Mouse (Mus musculus): ENCODE data around the gene Gm5150. TPM values are rescaled to one million over a fixed set of nuclear protein-coding genes. Genes with fewer than 3 reads are reported as not detected.
"Not testable (repeated sequence)": the region's sequence is repeated elsewhere in the genome, so short reads cannot be mapped to it uniquely, and the experiment has no call there.

The Gm5150 gene
- polyA plus RNA-seq, 1 experiment from 2014 or later, result not detected

DNA sequence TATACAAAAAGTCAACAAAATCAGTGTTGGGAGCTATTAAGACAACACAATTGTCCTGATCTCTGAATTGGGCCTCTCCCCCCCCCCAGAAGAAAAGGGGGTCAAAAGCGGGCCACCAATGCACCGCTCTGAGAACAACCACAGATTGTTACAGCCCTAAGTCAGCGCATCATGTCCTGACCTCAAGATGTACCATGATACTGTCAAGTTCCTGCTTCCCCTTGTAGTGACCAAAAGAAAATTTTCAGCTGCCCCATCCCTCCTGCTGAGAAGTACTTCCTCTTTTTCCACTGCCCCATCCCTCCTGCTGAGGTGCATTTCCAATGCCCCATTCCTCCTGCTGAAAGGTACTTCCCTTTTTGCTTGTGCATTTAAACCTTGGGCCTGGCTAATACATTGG, 6.8 kb downstream of the Gm5150 start:
- not testable (repeated sequence) for H3K27ac ChIP-seq (ENCODE audit: low read depth, low read length); H3K4me1 ChIP-seq (ENCODE audit: control insufficient read depth, insufficient read depth, low read length); H3K4me3 ChIP-seq (ENCODE audit: low read depth, low read length); H3K27me3 ChIP-seq (ENCODE audit: control insufficient read depth, insufficient read depth, low read length); H3K9ac ChIP-seq (replicated peaks; ENCODE audit: low read depth, low read length); H3K36me3 ChIP-seq (ENCODE audit: control insufficient read depth, insufficient read depth, low read length); ATAC-seq (ENCODE audit: low read depth); H3K4me2 ChIP-seq (ENCODE audit: low read depth, low read length); H3K9me3 ChIP-seq (ENCODE audit: control insufficient read depth, low read length)
- WGBS, result 100% methylated on average over 3 of the region's 3 CpGs

- H3K4me1 ChIP-seq (ENCODE audit: control insufficient read depth, insufficient read depth, low read length), result no peaks in the 10 kb centered on the region
- H3K9ac ChIP-seq (replicated peaks; ENCODE audit: low read depth, low read length), result no peak overlapping the region
- H3K36me3 ChIP-seq (ENCODE audit: control insufficient read depth, insufficient read depth, low read length), result no peaks in the 10 kb centered on the region
- ATAC-seq (ENCODE audit: low read depth), result no peak
- H3K4me3 ChIP-seq (ENCODE audit: low read depth, low read length), result no peak overlapping the region
- H3K27ac ChIP-seq (ENCODE audit: low read depth, low read length), result no peak overlapping the region
- 72% methylated on average over 3 of the region's 3 CpGs for WGBS
- H3K9me3 ChIP-seq (ENCODE audit: control insufficient read depth, low read length), result no peaks in the 10 kb centered on the region
- no peaks in the 10 kb centered on the region for H3K27me3 ChIP-seq (ENCODE audit: control insufficient read depth, insufficient read depth, low read length)
- H3K4me2 ChIP-seq (ENCODE audit: low read depth, low read length), result no peak overlapping the region
Measured at GRCm38 (mm10) chr3:15982216-15982615, 24.0 kb downstream of the Gm5150 start.

DNA sequence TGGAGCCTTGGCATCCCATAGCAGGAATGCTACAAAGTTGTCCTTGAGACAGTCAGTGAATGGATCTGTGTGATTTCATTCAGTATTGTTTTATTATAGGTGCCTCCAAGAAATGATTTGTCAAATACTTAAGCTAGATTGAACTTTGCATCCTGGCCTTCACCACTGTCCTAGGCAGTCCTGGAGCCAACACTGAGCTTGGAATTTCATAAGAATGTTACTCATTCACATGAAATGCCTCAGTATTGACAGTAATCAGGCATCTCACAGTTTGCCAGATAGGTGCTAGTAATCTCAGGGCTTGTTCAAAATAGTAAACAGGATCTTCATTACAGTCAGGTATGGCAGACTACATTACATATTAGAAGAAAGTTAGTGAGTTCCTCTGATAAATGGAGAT, 49.3 kb downstream of the Gm5150 start:
- Histone ChIP-seq H3K36me3 (ENCODE audit: control insufficient read depth, insufficient read depth, low read length) (no peaks in the 10 kb centered on the region), H3K27me3 (ENCODE audit: control insufficient read depth, insufficient read depth, low read length) (no peaks in the 10 kb centered on the region), H3K4me2 (ENCODE audit: low read depth, low read length) (no peak overlapping the region)

More for the DNA sequence above, 49.3 kb downstream of the Gm5150 start:
- H3K9me3 ChIP-seq (ENCODE audit: control insufficient read depth, low read length), result no peaks in the 10 kb centered on the region
- H3K4me1 ChIP-seq (ENCODE audit: control insufficient read depth, insufficient read depth, low read length), result no peaks in the 10 kb centered on the region
- ATAC-seq (ENCODE audit: low read depth), result no peak
- H3K9ac ChIP-seq (replicated peaks; ENCODE audit: low read depth, low read length), result no peak overlapping the region
- H3K4me3 ChIP-seq (ENCODE audit: low read depth, low read length), result no peak overlapping the region
- H3K27ac ChIP-seq (ENCODE audit: low read depth, low read length), result no peak overlapping the region

Small RNAs within 50 kb of the gene (microRNA-seq; reads per million reads assigned to microRNA genes)
- not detected for gene Gm24694

Other genes with a start within 250 kb of the Gm5150 start
- gene Sirpb1c, start 157.9 kb downstream of the Gm5150 start, polyA plus RNA-seq (2014; fragmentation: Nextera tagmentation; extraction: Ambion mirVana), result not detected in 2 replicates